Mouse (Mus musculus) kidney, postnatal 4 days (tissue): Measurements from ENCODE around the gene Gm1979.
"Not testable (repeated sequence)": the region's sequence is repeated elsewhere in the genome, so short reads cannot be mapped to it uniquely, and the experiment has no call there.

Experiments
- DNase-seq, 2 experiments: peaks; one replicate each; pipeline ENCODE4 v3.0.0; 2021; ENCODE audit warnings: mixed read lengths in 2 of 2

The Gm1979 gene

GRCm38 (mm10) chr5:26004698-26005097, at the start of gene Gm1979:
TSS of gene Gm1979 (minus strand) at chr5:26004798.
- DNase-seq = not testable (repeated sequence)

- DNase-seq = not testable (repeated sequence)
These were observed 34.9 kb upstream of the Gm1979 start, which contains the start of gene Speer4a for GRCm38 (mm10) chr5:26039458-26039857. TSS of gene Speer4a (minus strand) at chr5:26039558.

GRCm38 (mm10) chr5:26022816-26023215, 18.2 kb upstream of the Gm1979 start, which contains the start of gene Gm5862:
TSS of gene Gm5862 (minus strand) at chr5:26022916.
- DNase-seq = not testable (repeated sequence)

- DNase-seq = not testable (repeated sequence)
These were observed 3.1 kb upstream of the Gm1979 start for GRCm38 (mm10) chr5:26007697-26008096.

GRCm38 (mm10) chr5:26006937-26007695, 2.5 kb upstream of the Gm1979 start:
- DNase-seq = peak; percentile 17 to 35

- DNase-seq = not testable (repeated sequence)
These were observed 16.0 kb downstream of the Gm1979 start, which contains the start of gene Gm21698 for GRCm38 (mm10) chr5:25988550-25988949. TSS of gene Gm21698 (minus strand) at chr5:25988650.

- not testable (repeated sequence) for DNase-seq
These were observed 32.0 kb downstream of the Gm1979 start, which contains the start of gene Gm21680 for GRCm38 (mm10) chr5:25972563-25972962. TSS of gene Gm21680 (minus strand) at chr5:25972663.

GRCm38 (mm10) chr5:25957050-25957449, 47.5 kb downstream of the Gm1979 start:
- DNase-seq = not testable (repeated sequence)

GRCm38 (mm10) chr5:25956611-25957010, 48.0 kb downstream of the Gm1979 start:
- DNase-seq = peak; percentile 4 to 6

GRCm38 (mm10) chr5:25954317-25954716, 50.3 kb downstream of the Gm1979 start, which contains the start of gene Gm21671:
TSS of gene Gm21671 (minus strand) at chr5:25954417.
- DNase-seq = not testable (repeated sequence)
